Mouse (Mus musculus): ENCODE measurements around the gene Nptxr.

The Nptxr gene

DNA sequence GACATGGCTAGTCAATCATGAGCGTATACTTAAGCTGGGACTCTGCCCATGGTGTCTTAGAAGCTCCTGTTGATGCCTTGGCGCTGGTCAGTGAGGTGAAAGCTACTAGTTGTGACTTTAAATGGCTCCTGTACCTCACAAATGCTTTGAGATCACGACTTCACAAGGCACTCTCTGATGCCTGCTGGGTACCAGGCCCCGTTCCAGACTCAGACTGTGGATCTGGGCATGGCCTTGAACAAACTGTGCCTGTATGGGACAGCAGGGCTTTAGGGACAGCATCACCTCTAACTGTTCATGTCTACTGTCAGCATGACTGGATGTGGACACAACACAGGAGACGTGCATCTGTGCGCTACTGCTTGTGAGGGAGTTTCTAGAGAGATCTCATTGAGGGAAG is 13.7 kb downstream of the Nptxr start:
- no peak for DNase-seq (ENCODE audit: low read depth, low spot score)

DNA sequence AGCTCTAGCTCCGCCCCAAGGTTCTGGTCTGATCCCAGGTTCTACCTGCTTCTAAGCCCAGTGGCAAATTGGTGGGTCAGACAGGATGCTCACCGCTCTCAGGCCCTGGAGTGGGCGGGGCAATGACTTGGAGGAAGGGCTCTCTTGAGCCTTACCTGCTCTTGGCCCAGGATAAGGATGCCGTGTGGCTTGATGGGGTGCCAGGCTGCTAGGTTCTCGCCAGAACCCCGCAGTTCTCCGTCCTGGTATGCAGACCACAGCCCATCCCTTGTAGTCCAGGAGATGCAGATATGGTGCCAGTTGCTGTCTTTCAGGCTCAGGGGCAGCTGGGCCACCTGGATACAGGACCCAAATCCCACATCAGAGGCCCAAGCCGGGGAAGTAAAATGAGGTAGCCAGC is 14.5 kb downstream of the Nptxr start:
- DNase-seq (ENCODE audit: low read depth, low spot score) = no peak

DNA sequence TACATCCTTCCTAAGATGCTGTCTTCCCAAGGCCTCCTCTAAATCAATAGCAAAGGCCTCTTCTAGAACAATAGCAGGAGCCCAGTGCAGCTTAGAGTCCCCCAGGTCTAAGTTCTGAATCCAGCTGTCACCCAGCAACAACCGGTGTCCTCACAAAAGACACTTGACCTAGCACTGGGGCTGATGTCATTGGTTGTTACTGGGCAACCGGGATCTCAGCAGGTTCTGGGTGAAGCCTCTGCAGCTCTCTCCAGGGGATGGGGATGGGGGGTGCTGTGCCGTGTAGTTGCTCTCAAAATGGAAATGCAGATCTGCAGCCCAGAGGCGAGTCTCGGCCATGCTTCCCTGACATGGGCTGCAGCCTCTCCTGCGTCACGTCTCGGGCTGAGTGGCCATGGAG is 16.8 kb downstream of the Nptxr start:
- no peak for DNase-seq (ENCODE audit: low read depth, low spot score)

DNA sequence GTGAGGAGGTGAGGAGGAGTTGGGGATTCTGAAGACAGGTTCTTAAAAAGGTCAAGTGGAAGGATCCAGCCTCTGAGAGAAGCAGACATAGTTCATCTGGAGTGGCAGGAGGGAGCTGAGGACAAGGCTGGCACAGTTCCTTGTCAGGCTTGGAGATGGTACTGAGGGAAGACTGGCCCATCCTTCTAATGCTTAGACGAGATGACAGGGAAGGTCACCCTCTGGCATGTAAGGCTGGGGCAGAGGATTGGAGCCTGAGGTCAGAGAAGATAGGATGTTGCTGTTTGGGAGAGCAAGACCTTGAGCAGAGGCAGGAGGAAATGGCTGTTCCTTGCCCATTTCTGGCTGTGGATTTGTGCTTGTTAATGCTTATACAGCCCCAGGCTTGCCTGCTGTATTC is 19.5 kb downstream of the Nptxr start:
- DNase-seq (ENCODE audit: low read depth, low spot score) = no peak

DNA sequence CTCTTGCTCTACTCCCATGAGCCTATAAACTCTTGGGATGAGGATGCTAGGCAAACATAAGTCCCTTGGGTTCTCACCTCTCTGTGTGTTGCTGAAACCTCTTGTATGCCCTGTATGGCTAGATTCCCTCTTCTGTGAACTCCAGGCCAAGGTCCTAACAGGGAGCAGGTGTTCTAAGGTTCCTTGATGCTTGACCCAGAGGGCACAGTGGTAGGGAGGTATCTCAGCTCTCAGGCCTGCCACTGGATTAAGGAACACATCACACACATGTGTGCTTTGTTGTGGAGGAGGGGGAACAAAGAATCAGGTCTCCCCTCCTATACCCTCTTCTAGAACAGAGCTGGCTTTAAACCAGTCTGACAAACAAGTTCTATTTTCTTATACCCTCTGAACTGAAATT is 26.8 kb downstream of the Nptxr start, which contains the start of gene Dnal4:
Dnal4 (minus strand) TSS at position 101 of the 400 bp plus-strand sequence.
- no peak for DNase-seq (ENCODE audit: low read depth, low spot score)

DNA sequence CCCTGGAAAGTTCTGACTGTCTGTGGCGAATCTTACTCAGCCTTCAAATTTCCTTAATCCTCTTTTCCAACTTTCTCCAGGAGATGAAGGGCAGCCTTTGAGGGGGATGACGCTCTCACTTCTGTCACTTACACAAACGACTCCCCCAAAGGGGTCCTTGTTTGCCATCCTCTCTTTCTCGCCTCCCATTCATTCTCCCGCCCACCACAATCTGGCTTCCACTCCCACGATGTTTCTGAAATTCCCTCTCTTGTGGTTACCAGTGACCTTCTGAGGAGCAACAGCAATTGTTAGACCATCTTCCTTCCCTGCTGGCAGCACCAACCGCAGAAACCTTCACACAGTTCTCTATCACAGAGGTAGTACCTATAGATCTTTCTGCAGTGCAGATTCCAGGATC is 28.9 kb downstream of the Nptxr start:
- DNase-seq (ENCODE audit: low read depth, low spot score) = no peak

DNA sequence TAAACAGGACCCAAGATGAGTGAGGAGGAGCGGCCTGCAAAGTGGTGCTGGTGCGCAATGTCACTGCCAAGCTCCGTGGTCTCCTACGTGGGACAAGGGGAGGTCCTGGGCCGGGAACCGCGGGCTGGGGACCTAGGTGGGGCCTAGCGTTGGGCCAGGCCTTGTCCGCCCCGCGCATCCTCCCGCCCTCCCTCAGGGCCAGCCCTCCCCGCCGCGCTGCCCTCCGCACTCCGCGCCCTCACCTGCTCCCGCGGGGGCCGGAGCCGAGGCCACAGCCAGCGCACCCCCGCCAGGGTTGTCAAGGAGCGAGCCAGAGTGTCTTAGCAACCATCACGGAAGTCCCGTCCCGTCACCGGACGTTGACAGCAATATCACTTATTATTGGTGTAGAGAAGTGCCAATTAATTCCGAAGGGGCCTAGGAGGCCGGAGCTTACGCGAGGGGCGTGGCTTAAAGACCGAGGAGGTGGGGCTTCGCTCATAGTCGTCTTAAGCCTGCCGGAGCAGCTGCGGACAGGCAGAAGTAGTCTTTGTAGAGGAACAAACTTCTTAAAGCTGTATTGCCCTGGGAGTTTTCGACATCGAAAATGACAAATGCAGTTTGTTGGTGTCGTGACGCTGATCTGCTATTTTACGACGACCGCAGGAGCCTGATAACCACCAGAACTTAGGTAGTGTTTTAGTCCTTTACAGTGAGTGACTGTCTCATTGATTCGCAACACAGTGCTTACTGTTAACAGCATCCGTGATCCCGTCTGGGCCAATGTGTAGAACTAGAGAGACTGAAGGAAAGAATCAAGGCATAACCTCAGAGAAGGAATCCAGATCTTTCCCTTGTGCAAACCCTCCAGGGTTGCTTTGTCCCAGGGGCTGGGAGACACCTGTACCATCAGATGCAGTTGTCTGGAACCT is 30.2 kb downstream of the Nptxr start:
- DNase-seq (ENCODE audit: low read depth, low spot score) = peak; percentile 96

DNA sequence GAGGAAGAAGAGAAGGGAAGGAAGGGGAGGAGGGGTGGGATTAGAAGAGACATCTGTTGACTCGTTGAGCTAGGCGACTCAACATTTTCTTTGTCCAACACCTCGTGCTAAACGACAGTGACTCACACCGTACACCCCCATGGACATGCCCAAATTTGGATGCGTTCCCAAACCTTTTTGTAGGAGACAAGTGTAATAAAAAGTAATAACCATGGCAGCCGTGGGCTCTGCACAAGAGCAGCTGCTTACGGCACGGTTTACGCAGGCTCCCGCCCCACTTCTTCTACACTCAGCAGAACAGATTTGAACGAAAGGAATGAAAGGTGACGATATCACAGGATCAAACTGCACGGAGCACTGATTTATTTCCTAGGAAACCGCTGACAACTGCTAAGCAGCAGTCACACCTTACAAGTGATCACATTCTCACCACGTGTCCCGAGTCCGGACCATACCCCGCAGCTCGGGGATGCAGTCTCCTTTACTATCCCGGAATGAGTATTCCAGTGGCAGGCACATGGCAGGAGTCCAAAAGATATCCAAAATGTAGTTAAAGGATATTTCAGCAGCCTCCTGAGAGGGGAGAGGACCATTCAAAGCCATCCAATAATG is 33.8 kb downstream of the Nptxr start:
- DNase-seq (ENCODE audit: low read depth, low spot score) = no peak

DNA sequence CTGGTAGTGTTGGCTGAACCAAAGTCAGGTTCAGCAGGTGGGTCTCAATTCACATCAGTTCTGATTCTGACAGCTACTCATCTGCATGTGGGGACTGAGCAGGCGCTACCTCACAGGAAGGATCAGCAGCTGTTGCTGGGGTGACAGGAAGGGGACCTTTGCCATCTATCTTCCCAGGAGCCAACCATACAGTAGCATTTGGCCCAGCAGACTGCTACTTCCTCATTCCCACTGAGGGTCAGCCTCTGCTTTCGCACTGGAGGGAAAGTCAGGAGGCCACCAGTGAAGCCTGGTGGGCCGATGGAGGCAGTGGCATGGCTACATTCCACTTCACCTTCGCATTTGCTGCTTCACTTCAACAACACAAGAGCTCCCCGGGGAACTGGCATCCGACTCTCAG is 36.3 kb downstream of the Nptxr start:
- no peak for DNase-seq (ENCODE audit: low read depth, low spot score)

DNA sequence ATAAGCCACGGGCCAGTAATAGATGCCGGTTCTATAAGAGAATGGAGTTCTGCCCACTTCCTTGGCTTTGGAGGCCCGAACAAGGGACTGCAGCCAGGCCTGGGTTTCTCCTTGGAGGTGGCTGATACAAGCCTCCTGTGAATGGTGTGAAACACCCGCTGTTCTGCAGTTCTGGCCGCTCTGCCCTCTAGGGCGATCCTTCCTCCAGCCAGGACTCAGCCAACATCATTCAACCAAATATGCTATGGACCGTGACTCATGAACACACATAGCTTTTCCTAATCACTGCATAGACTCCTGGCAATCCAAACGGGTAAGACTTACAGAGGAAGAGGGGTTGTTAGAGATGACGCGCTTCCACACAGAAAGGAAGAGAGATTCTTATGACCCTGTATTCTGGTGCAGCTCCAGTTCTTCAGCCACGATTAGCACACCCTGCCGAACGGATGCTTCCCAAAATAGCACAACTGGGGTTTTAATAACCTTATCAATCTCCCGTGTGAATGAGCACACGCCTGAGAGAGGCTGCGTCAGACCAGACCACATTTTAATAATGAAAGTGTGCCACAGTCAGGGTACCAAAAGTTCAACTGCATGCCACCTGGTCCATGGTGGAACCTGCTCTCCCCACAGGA is 37.1 kb downstream of the Nptxr start:
- DNase-seq (ENCODE audit: low read depth, low spot score) = no peak

DNA sequence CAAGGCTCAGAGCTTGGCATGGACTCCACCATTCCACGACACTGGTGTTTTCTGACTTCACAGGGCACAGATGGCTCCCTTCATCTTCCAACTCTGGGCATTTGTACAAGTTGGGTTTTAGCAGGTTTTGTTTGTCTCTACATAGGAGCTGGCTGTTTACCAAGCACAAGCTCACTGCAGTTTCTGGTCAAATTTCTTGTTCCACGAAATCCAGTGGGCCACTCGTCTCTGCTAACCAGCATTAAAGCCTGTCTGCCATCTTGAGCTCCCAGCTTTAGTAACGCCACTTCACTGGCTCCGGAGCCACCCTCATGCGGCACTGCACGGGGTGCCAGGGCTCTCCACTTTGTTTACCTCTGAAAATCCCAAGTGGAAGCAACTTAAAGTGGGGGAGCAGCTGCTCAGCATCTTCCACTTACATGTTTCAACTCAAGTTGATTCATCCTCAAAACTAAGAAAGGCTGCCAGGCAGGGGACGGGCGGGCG is 37.9 kb downstream of the Nptxr start:
- no peak for DNase-seq (ENCODE audit: low read depth, low spot score)

DNA sequence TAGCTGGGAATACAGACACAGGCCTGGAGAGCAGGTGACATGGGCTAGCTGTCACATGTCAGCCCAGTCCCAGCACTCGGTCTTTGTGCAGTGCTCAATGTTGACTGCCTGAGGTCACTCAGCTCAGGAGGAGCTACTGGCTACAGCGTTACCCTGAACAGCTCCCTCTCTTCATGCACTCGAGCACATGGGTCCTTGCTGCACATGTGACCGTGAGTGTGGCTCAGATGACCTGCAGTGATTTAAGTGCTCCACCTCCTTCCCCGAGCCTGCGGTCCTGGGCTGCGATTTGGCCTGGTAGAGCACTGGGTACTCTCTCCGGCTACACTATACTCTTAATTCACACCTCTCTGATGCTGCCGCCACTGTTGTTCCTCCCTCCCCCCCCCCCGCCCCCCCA is 38.4 kb downstream of the Nptxr start:
- no peak for DNase-seq (ENCODE audit: low read depth, low spot score)

DNA sequence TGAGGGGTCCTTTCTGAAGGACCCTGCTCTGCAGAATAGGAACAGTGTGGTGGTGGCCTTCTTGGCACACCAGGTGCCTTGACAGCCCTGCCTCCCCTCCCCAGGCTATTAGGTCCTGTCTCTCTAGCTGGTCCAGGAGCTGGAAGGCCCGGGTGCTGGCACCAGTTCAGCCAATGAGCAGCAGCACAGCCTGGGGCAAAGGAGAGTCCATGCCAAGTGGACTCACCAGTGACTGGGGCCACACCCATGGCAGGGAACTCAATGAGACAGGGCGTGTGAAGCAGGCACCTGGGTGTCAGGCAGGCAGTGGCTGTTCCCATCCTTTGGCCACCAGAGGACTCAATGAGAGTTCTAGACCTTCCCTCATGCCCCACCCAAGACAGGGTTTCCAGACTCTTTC is 39.2 kb downstream of the Nptxr start:
- no peak for DNase-seq (ENCODE audit: low read depth, low spot score)

DNA sequence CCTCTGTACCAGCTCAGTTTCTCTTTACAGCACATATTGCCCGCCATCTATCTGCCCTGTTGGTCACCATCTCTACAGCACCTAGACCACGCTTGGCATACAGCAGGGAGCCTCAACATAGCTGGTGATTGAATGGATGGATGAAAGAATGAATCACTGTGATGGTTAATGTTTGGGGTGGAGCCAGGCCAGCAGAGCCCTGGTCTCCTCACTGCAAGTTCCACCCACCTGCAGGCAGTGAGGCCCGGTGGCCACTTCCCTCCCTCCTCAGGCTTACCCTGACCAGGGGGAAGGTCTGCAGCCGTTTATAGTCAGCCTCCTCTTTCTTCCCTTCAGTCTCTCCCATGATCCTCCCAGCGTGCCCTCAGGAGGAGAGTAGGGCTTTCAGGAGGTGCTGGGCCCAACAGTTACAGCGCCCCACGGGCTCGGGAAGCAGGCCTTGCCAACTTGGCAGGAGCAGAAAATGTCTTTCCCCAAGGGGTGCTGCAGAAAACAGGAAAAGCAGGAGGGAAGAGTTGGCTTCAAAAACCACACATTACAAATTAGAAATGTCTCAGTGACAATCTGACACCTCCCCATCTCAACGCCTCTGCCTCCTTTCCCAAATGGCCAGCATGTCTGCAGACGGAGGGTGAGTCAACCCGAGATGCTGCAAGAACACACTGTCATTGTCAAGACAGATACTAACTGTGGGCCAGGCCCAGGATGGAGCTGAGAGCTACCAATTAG is 39.9 kb downstream of the Nptxr start:
- DNase-seq (ENCODE audit: low read depth, low spot score) = no peak

DNA sequence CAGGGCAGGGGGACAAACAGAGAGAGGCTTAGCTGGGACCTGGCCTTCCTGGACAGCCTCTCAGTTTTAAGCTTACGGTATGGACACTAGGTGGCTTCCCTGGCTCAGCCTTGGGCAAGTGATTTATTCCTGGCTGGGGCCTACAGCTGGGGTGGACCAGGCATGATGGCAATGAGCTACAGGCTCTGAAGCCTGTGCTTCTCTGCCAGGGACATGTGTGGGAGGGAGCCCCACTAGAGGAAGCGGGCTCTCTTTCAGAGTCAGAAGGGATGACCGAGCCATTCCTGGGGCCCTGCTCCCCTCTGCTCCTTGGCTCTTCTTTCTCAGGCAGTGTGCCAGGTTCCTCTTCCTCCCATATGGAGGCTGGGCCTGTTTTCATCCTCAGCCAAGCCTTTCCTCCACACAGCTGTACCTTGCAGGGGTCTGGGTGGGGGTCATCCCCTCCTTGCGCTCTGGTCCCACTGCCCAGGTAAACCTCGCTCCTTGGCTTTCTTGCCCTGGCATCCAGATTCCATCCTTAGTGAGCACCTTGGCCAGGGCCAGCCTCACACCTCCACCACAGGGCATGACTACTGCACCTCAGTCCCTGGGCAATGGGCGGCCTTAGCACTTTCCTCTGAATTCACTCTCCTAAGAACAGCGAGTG is 40.8 kb downstream of the Nptxr start:
- no peak for DNase-seq (ENCODE audit: low read depth, low spot score)

DNA sequence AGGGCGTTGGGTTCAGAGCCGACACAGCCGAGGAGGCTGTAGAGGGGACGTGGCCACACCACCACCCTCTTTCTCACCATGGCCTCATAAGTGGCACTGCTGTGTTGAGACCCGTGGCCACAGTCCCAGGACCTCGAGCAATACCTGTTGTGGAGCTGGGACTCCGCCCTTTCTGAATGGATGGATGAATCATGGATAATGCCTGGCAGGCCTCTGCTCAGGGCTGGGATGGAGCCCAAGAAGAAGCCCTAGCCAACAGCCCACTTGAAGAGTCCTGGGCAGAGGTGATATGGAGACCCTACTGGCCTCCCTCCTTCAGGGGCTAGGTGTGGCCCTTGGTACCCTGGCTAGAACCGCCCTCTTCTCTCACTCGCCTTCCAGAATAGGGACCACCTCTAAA is 41.6 kb downstream of the Nptxr start:
- no peak for DNase-seq (ENCODE audit: low read depth, low spot score)

DNA sequence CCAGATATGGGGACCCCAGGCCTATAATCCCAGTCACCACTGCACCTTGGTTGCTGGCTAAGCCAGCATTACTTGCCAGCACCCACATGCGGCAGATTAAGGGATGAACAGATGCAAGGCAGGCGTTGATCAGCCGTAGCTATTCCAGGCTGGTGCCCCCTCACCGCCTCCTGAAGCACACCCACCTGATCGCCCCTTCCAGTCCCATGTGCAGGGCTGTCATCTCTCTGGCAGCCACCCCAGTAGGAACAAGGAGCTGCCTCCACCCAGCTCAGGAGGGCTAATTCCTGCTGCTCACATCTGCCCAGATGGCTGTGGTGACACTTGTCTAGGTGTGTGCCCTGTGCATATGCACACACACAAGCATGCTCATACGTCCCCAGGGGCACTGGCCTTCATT is 43.6 kb downstream of the Nptxr start:
- no peak for DNase-seq (ENCODE audit: low read depth, low spot score)

DNA sequence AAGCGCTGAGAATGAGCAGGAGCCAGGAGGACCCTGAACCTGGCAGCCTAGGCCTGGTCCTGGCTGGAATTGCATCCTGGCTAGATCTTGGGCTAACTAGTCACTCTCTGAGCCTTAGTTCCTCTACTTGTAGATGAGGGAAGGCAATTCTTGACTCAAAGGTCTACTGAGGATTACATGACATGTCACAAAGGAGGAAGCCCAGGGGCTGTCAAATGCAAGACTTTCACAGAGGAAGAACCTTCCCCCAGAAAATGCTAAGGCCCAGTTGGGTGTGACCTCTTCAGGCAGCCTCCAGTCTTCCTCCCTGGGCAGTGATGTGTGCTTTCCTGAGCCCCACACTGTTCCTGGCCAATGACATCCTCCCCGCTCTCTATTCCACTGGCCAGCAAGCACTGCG is 47.4 kb downstream of the Nptxr start:
- DNase-seq (ENCODE audit: low read depth, low spot score) = no peak

DNA sequence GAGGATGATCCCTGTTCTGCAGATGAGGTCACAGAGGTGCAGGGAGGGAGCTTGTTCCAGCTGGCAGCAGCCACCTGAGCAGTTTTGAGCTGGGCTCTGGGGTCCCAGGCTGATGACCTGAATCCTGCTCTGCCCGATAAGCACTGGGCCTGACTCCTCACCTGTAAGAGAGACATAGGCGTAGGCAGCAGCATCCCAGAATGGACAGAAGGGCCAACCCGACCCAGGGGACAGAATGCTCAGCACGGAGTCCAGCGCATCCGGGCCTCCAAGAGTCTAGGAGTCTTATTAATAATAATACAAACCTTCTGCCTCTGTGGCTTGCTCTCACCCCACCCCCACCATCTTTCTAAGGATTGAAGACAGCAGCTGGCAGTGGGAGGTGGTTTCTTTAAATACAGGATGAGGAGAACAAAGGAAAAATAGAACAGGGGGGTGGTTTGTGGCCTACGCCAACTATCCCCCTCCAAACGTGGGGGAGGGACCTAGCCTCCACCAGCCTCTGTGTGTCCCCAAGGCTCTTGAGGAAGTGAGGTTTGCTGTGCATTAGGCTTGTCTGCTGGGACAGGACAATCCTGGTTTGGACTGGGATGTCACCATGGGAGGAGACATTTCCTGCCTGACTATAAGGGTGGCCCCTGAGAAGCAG is 48.5 kb downstream of the Nptxr start:
- DNase-seq (ENCODE audit: low read depth, low spot score) = no peak

DNA sequence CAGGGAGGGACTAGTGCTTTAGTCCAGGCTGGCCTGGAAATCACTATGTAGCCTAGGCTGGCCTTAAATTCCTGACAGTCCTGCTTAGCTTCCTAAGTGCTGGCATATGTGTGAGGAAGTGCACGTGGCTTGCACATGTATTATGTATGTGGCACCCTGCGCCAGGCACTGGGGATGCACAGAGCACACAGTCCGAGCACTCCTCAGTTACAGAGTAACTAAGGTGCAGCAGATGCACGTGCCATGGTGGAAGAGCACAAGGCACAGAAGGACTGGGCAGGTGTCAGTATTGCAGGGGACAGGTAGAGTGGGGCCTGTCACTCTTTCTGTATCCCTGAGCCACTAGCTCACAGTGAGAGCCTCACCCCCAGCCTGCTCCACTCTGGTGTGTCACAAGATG is 49.4 kb downstream of the Nptxr start:
- no peak for DNase-seq (ENCODE audit: low read depth, low spot score)

DNA sequence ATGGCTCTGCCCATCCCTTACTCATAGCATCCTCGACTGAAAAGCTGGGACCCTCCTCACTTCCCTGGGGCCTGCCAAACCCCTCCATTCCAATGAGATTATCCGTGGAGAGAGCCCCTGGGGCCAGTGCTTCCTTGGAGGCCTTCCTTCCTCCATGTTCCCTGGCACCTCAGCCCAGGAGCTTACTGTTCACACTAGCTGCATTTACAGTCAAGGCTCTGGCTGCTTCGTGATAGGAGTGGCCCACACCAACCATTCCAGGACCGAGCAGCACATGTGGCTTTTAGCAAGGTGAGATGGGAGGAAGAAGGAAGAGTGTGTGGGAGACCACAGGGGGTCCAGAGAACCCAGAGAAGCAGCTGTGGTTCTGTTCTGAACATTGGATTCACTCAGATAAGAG is 50.7 kb downstream of the Nptxr start:
- no peak for DNase-seq (ENCODE audit: low read depth, low spot score)
